Mouse (Mus musculus): ENCODE measurements at regions not wholly inside any gene's neighbourhood (a gene's known extent, or its start where the extent isn't known, plus 50 kb on each side); places are given as distances from the start of the nearest gene placed in this dataset.

- Histone ChIP-seq H3K9ac (ENCODE audit: low read depth, low read length) (no peak overlapping the region), H3K4me3 (ENCODE audit: low read depth, low read length) (no peak overlapping the region), H3K27me3 (replicated peaks; ENCODE audit: control insufficient read depth, insufficient read depth, low read length) (no peaks in the 10 kb centered on the region), H3K4me2 (no peak overlapping the region), H3K4me1 (replicated peaks; ENCODE audit: control insufficient read depth, insufficient read depth, low read length) (no peaks in the 10 kb centered on the region), H3K9me3 (ENCODE audit: control insufficient read depth, low read length) (no peaks in the 10 kb centered on the region), H3K27ac (ENCODE audit: low read depth, low read length) (no peak overlapping the region), H3K36me3 (ENCODE audit: control insufficient read depth, insufficient read depth, low read length) (no peaks in the 10 kb centered on the region)
- WGBS, result 26% methylated on average over 2 of the region's 2 CpGs
- no peak for ATAC-seq (replicated peaks; ENCODE audit: low FRiP score)
- no peak for DNase-seq (ENCODE audit: low spot score)
Measured at GRCm38 (mm10) chr14:28848831-28849590, 169.0 kb upstream of the Lrtm1 start.

All from liver, embryonic 11.5 days (tissue).